Mouse (Mus musculus) CH12.LX (cell line): ENCODE measurements at regions not wholly inside any gene's neighbourhood (a gene's known extent, or its start where the extent isn't known, plus 50 kb on each side); places are given as distances from the start of the nearest gene placed in this dataset.

Experiments
- CHD1 ChIP-seq: IDR thresholded peaks from 2 replicates; pipeline ENCODE4 v1.6.1; 2012; ENCODE audit warnings: low read depth, low read length, improper control_type of control experiment, inconsistent platforms
- CTCF ChIP-seq, 2 experiments: IDR thresholded peaks in 1 of 2; conservative IDR thresholded peaks in 1 of 2; 2 replicates each; pipeline ENCODE4 v1.5.1; 2011 to 2012; ENCODE audit warnings: low read depth in 2 of 2, low read length in 2 of 2, improper control_type of control experiment in 1 of 2, inconsistent platforms in 1 of 2, mild to moderate bottlenecking in 1 of 2, moderate library complexity in 1 of 2
- EP300 ChIP-seq: IDR thresholded peaks from 2 replicates; pipeline ENCODE4 v1.6.1; 2011; ENCODE audit warnings: low read length, improper control_type of control experiment
- MAFK ChIP-seq: IDR thresholded peaks from 2 replicates; pipeline ENCODE4 v1.6.1; 2011; ENCODE audit warnings: low read length, improper control_type of control experiment; ENCODE audit not compliant: insufficient replicate concordance
- POLR2A ChIP-seq: IDR thresholded peaks from 2 replicates; pipeline ENCODE4 v1.6.1; 2011; ENCODE audit warnings: low read depth, mild to moderate bottlenecking, improper control_type of control experiment, low read length
- POLR2AphosphoS2 ChIP-seq: IDR thresholded peaks from 2 replicates; pipeline ENCODE4 v1.6.1; 2011; ENCODE audit warnings: low read depth, low read length, improper control_type of control experiment
- RAD21 ChIP-seq: IDR thresholded peaks from 2 replicates; pipeline ENCODE4 v1.6.1; 2011; ENCODE audit warnings: low read depth, mild to moderate bottlenecking, low read length, improper control_type of control experiment, moderate library complexity
- UBTF ChIP-seq: IDR thresholded peaks from 2 replicates; pipeline ENCODE4 v1.6.1; 2012; ENCODE audit warnings: low read depth, mild to moderate bottlenecking, inconsistent platforms, low read length, improper control_type of control experiment, moderate library complexity
- USF2 ChIP-seq: conservative IDR thresholded peaks from 2 replicates; pipeline ENCODE4 v1.6.1; 2011; ENCODE audit warnings: low read depth, low read length, improper control_type of control experiment

DNA sequence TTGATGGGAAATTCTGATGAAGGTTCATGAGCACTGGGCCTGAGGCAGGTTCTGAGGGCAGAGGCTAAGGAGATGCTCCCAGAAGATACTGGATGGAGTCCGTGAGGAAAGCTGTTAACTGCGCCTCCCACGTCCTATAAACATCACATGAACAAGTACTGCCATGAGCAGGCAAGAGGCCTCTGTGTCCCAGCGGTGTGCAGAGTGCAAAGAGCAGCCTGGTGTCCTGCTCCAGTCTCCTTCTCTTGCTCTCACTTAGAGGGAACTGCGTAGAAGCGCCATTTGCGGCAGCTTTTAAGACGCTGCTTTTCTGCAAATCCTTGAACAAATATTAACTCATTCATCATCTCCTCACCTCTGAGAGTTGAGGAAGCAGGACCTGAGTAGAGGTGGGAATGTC lies 274.2 kb downstream of the Mreg start:
- no peak for TF ChIP-seq UBTF
- TF ChIP-seq CTCF (conservative IDR thresholded peaks at IDR 0.05 in 1 of 2, IDR thresholded peaks at IDR 0.05 in 1 of 2; ENCODE audit: low read depth in 2 of 2, low read length in 2 of 2) = no peak
- no peak for TF ChIP-seq RAD21
- TF ChIP-seq MAFK = no peak
- TF ChIP-seq EP300 = no peak
- no peak for TF ChIP-seq POLR2A
- TF ChIP-seq POLR2AphosphoS2 = no peak
- TF ChIP-seq USF2 = no peak
- no peak for TF ChIP-seq CHD1
